Comparison of ENCODE assay signal across 8 mouse cellular contexts in genomic region chr11:45174811-45175798, GRCm38 (mm10).
DNase-seq lines count a peak whose midpoint lies in the region; ATAC-seq lines count a peak whose summit lies in the region.
"Had no signal": no experiment of that assay in that cellular context is flagged by ENCODE, and none has a peak within 500 bp of the region (broad histone marks: within the 10 kb centered on the region; RNA-seq: fewer than 3 reads in every experiment).

No protein-coding gene starts in this region.

- no peaks in the 10 kb centered on the region for H3K9me3 ChIP-seq in midbrain, embryonic 14.5 days (ENCODE audit: control insufficient read depth, low read length)
- no peaks in the 10 kb centered on the region for H3K9me3 ChIP-seq in midbrain, embryonic 16.5 days (replicated peaks; ENCODE audit: control insufficient read depth, low read length, poor library complexity, severe bottlenecking)
- H3K9me3 ChIP-seq: neural tube, embryonic 12.5 days had no signal

- H3K36me3 ChIP-seq in midbrain, embryonic 14.5 days (ENCODE audit: control insufficient read depth, insufficient read depth, low read length): no peaks in the 10 kb centered on the region
- no peaks in the 10 kb centered on the region for H3K36me3 ChIP-seq in midbrain, embryonic 16.5 days (ENCODE audit: control insufficient read depth, insufficient read depth, low read length)
- H3K36me3 ChIP-seq: neural tube, embryonic 12.5 days had no signal

- ATAC-seq in midbrain, embryonic 14.5 days (ENCODE audit: low FRiP score, low TSS enrichment): no peak
- ATAC-seq in midbrain, embryonic 16.5 days: no peak

- 94% methylated on average over 10 of the region's 10 CpGs for WGBS in midbrain, embryonic 14.5 days
- 91% methylated on average over 10 of the region's 10 CpGs for WGBS in midbrain, embryonic 16.5 days

- no peak overlapping the region for H3K27ac ChIP-seq in midbrain, embryonic 14.5 days (replicated peaks; ENCODE audit: low read depth, low read length)
- no peak overlapping the region for H3K27ac ChIP-seq in midbrain, embryonic 16.5 days (ENCODE audit: low read length)
- H3K27ac ChIP-seq: neural tube, embryonic 12.5 days had no signal

- H3K4me1 ChIP-seq in midbrain, embryonic 14.5 days (ENCODE audit: control insufficient read depth, insufficient read depth, low read length): no peaks in the 10 kb centered on the region
- no peaks in the 10 kb centered on the region for H3K4me1 ChIP-seq in midbrain, embryonic 16.5 days (ENCODE audit: control insufficient read depth, insufficient read depth, low read length)
- H3K4me1 ChIP-seq: neural tube, embryonic 12.5 days had no signal

- no peaks in the 10 kb centered on the region for H3K27me3 ChIP-seq in midbrain, embryonic 14.5 days (ENCODE audit: control insufficient read depth, insufficient read depth, low read length)
- no peaks in the 10 kb centered on the region for H3K27me3 ChIP-seq in midbrain, embryonic 16.5 days (ENCODE audit: control insufficient read depth, insufficient read depth, low read depth, low read length)
- H3K27me3 ChIP-seq: neural tube, embryonic 12.5 days had no signal

- H3K4me3 ChIP-seq in midbrain, embryonic 14.5 days (replicated peaks; ENCODE audit: low read depth, low read length): no peak overlapping the region
- H3K4me3 ChIP-seq in midbrain, embryonic 16.5 days (ENCODE audit: low read depth, low read length): no peak overlapping the region
- H3K4me3 ChIP-seq: neural tube, embryonic 12.5 days had no signal

- H3K9ac ChIP-seq in midbrain, embryonic 14.5 days (replicated peaks; ENCODE audit: low read length): no peak overlapping the region
- no peak overlapping the region for H3K9ac ChIP-seq in midbrain, embryonic 16.5 days (ENCODE audit: low read depth, low read length)
- H3K9ac ChIP-seq: neural tube, embryonic 12.5 days had no signal

- intact Hi-C loops in gastrocnemius, postnatal 14 days (cut with DNase I; ENCODE audit: low total_unique reads): no loop called here

- DNase-seq in urinary bladder, postnatal 14 days (ENCODE audit: low spot score): peak; percentile 47
- DNase-seq in urinary bladder, postnatal 10 days (ENCODE audit: low spot score): no peak
- peak; percentile 23 for DNase-seq in gastrocnemius, postnatal 14 days
- DNase-seq in kidney, postnatal 25 days: peak; percentile 40 to 42
- DNase-seq in midbrain, embryonic 14.5 days: no peak
- no peak for DNase-seq in spleen, postnatal 4 days (ENCODE audit: low spot score in 2 of 2)

- H3K4me2 ChIP-seq in midbrain, embryonic 14.5 days (ENCODE audit: low read length): no peak overlapping the region
- no peak overlapping the region for H3K4me2 ChIP-seq in midbrain, embryonic 16.5 days (ENCODE audit: low read length)
- H3K4me2 ChIP-seq: neural tube, embryonic 12.5 days had no signal

Comparison
In these comparisons a context has a peak if more than half of its experiments do, and no peak if none do; other contexts are left out.
1. DNase-seq: peak in urinary bladder, postnatal 14 days (single experiment), gastrocnemius, postnatal 14 days (single experiment) and kidney, postnatal 25 days (2 of 2); none in urinary bladder, postnatal 10 days (single experiment), midbrain, embryonic 14.5 days (single experiment) and spleen, postnatal 4 days (0 of 2).